Mouse (Mus musculus) cortical plate, adult 2 months (tissue): ENCODE measurements around the gene Shf. TPM values are rescaled to one million over a fixed set of nuclear protein-coding genes. Genes with fewer than 3 reads are reported as not detected.

Experiments used
- H3K27ac ChIP-seq: fragments of 200-500 bp; 2 replicates; pipeline ENCODE4 v1.5.1; 2012; ENCODE audit warnings: low read length, control low read depth, inconsistent platforms; ENCODE audit not compliant: insufficient read depth
- H3K4me1 ChIP-seq: fragments of 200-500 bp; 2 replicates; pipeline ENCODE4 v1.6.1; 2011; ENCODE audit warnings: low read length; ENCODE audit not compliant: control insufficient read depth, insufficient read depth
- H3K4me3 ChIP-seq: fragments of 200-500 bp; 2 replicates; pipeline ENCODE4 v1.5.1; 2011; ENCODE audit warnings: mild to moderate bottlenecking, low read length, control low read depth; ENCODE audit not compliant: insufficient read depth
- CTCF ChIP-seq: fragments of 200-500 bp; IDR thresholded peaks from 2 replicates; pipeline ENCODE4 v1.5.1; 2011; ENCODE audit warnings: mild to moderate bottlenecking, control low read depth, low read length; ENCODE audit not compliant: insufficient read depth; ENCODE audit errors: extremely low read depth
- POLR2A ChIP-seq: fragments of 200-500 bp; IDR thresholded peaks from 2 replicates; pipeline ENCODE4 v1.6.1; 2011; ENCODE audit warnings: mild to moderate bottlenecking, low read length, control low read depth; ENCODE audit not compliant: insufficient read depth; ENCODE audit errors: extremely low read depth
- polyA plus RNA-seq: library from polyadenylated mRNA; depleted of rRNA; stranded (reverse); fragments of >200 nt; gene quantifications from 2 replicates; pipeline ENCODE4 v1.2.3, GENCODE M21; 2012

Gene Shf
- polyA plus RNA-seq, 1 experiment, result 72.5 TPM

- Histone ChIP-seq H3K27ac (no peak overlapping the region), H3K4me1 (peaks cover 6% of the 10 kb centered on the region), H3K4me3 (no peak overlapping the region; the same call in 1 of the 2 replicates)
- no peak for TF ChIP-seq CTCF
Observed at GRCm38 (mm10) chr2:122370101-122370750, 1.3 kb upstream of the Shf start.

GRCm38 (mm10) chr2:122368081-122368971 lies 636 bp downstream of the Shf start:
- Histone ChIP-seq H3K4me1 (peaks cover 6% of the 10 kb centered on the region), H3K27ac (no peak overlapping the region), H3K4me3 (peak overlapping the region; percentile 58)
- TF ChIP-seq POLR2A, result no peak
- no peak for TF ChIP-seq CTCF

GRCm38 (mm10) chr2:122367701-122368080 lies 1.3 kb downstream of the Shf start:
- no peak overlapping the region for H3K27ac ChIP-seq
- H3K4me1 ChIP-seq, result peaks cover 6% of the 10 kb centered on the region
- TF ChIP-seq CTCF (no peak), POLR2A (no peak)
- H3K4me3 ChIP-seq, result peak overlapping the region; percentile 58

- H3K4me1 ChIP-seq, result peaks cover 6% of the 10 kb centered on the region
- no peak for TF ChIP-seq CTCF
- TF ChIP-seq POLR2A, result no peak
- H3K4me3 ChIP-seq, result peak overlapping the region; percentile 58; the same call in 1 of the 2 replicates
- no peak overlapping the region for H3K27ac ChIP-seq
Observed at GRCm38 (mm10) chr2:122367181-122367580, 1.8 kb downstream of the Shf start.

- peak overlapping the region; percentile 58; the same call in 1 of the 2 replicates for H3K4me3 ChIP-seq
- no peak overlapping the region for H3K27ac ChIP-seq
Observed at GRCm38 (mm10) chr2:122366706-122367105, 2.3 kb downstream of the Shf start.

GRCm38 (mm10) chr2:122366039-122366438 lies 2.9 kb downstream of the Shf start:
- TF ChIP-seq CTCF (no peak), POLR2A (no peak)
- no peak overlapping the region for H3K4me3 ChIP-seq
- peaks cover 6% of the 10 kb centered on the region for H3K4me1 ChIP-seq
- H3K27ac ChIP-seq, result no peak overlapping the region

More at GRCm38 (mm10) chr2:122366706-122367105, 2.3 kb downstream of the Shf start:
- no peak for TF ChIP-seq CTCF
- peaks cover 6% of the 10 kb centered on the region for H3K4me1 ChIP-seq

- 0 out of 2 replicates have a peak, but pooled peaks have one; percentile 17 for TF ChIP-seq CTCF
- no peak for TF ChIP-seq POLR2A
- H3K4me1 ChIP-seq, result peaks cover 6% of the 10 kb centered on the region
- H3K27ac ChIP-seq, result no peak overlapping the region
- no peak overlapping the region for H3K4me3 ChIP-seq
Observed at GRCm38 (mm10) chr2:122365244-122365866, 3.6 kb downstream of the Shf start.

GRCm38 (mm10) chr2:122364352-122364944 lies 4.5 kb downstream of the Shf start:
- TF ChIP-seq CTCF, result no peak
- TF ChIP-seq POLR2A, result no peak
- Histone ChIP-seq H3K27ac (no peak overlapping the region), H3K4me1 (peaks cover 6% of the 10 kb centered on the region), H3K4me3 (no peak overlapping the region)
